Mouse (Mus musculus) hematopoietic multipotent progenitor cell, adult 10-12 weeks (in vitro differentiated cells): ENCODE results near the gene Nlgn1. TPM values are rescaled to one million over a fixed set of nuclear protein-coding genes. Genes with fewer than 3 reads are reported as not detected.

Experiments used
- polyA plus RNA-seq: library from polyadenylated mRNA; stranded (reverse); fragments of >175 nt; gene quantifications from 2 replicates; pipeline ENCODE4 v1.2.3, GENCODE M21; 2012; ENCODE audit warnings: low replicate concordance

Nlgn1 gene
- polyA plus RNA-seq: 0.02 TPM in 1 of 2 replicates, not detected in the other

DNA sequence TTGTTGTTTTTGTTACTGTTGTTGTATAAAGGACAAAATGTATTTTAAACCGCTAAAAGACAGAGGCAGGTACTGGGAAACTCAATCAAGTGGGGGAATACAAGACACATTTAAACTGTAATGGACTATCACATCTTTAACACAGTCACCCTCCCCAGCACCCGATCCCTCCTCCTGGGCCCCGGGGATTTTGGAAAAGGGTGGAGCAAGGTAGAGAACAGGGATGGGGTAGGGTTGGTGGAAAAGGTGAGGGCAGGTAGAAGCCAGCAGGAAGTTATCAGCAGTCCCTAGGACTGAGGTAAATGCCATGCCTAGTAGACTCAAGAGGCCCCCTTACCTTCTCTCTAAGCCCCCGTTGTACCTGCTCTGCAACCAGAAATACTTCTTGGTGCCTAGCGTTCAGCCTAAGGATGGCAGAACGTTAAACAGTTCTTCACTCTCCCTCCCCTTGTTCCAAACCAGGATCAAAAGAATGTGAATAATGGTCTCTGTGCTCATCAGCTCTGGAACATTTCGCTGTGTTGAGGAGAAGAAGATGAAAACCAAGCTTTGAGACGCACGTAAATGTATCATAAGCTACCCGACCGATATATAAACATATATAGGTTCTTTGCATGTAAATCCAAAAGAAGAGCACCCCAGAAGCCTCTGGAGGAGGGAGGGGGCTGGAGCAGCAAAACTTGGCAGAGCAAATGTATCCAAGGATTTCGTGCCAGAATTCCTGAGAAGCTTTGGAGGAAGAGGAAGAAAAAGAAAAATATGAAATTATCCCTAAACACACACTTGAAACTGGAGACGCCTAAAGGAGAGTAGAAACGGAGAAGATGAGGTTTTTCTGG, at the start of gene Nlgn1:
Nlgn1 (minus strand) TSS at position 61 of the 839 bp plus-strand sequence.

